Mouse (Mus musculus): Measurements from ENCODE around the gene Sucnr1. TPM values are rescaled to one million over a fixed set of nuclear protein-coding genes. Genes with fewer than 3 reads are reported as not detected.
A peak's percentile ranks its signal among the peaks of the same experiment; 100 is the strongest.
"Not testable (repeated sequence)": the region's sequence is repeated elsewhere in the genome, so short reads cannot be mapped to it uniquely, and the experiment has no call there.

Sucnr1 gene
- total RNA-seq (2021) = not detected
- long read RNA-seq, experiment 1 = 0 reads
- long read RNA-seq, experiment 2 = 0 reads

DNA sequence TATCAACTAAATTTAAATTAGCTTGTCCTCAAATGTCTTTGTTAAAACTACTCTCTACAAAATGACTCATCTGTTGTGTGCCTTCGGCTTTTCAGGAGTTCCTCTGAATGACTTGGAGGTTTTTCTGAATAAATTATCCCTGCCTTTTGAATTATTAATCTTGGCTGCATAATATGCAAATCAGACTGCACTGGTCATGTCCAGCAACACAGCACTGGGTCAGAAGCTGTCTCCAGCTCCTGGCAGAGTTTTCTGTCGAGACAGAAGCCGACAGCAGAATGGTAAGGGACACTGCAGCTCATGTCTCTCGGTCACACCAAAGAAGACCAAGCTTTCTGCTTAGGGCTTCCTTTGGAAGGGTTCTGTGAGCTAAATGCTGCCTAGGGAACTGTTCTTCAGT is at the start of gene Sucnr1:
Sucnr1 (plus strand) TSS at position 222 of the 400 bp plus-strand sequence.
- peak in 1 of 2 experiments; percentile 4 for DNase-seq (ENCODE audit: low spot score in 2 of 2)

DNA sequence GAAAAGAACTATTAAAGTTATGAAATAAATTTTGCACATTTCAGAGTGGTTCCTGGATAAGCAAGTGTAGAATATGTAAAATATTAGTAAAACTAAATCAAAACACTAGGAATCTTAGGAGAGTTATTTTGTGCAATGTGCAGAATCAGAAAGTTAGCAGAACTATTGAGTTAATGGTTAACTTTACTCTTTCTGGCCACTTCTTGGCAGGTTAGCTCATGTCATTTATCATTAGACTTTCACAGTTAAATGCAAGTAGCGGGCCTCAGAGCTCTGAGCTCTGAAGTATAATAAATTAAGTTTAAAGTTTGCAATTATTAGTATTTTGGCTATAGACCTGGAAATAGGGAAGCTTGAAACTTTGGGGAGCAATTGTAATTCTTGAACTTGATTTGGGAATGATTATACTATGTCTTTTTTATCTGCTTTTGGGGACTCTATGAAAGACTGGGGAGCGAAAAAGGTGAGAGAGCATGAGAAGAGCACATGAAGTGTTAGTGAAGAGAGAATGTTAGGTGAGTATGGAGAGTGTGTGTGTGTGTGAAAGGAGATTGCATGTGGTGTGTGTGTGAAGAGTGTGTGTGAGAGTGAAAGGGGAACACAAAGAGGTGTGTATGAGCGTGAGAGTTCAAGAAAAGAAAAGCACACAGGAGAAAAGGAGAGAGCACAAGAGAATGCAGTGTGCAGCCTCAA is 35.3 kb upstream of the Sucnr1 start:
- no peak for DNase-seq (ENCODE audit: low spot score in 2 of 2)

DNA sequence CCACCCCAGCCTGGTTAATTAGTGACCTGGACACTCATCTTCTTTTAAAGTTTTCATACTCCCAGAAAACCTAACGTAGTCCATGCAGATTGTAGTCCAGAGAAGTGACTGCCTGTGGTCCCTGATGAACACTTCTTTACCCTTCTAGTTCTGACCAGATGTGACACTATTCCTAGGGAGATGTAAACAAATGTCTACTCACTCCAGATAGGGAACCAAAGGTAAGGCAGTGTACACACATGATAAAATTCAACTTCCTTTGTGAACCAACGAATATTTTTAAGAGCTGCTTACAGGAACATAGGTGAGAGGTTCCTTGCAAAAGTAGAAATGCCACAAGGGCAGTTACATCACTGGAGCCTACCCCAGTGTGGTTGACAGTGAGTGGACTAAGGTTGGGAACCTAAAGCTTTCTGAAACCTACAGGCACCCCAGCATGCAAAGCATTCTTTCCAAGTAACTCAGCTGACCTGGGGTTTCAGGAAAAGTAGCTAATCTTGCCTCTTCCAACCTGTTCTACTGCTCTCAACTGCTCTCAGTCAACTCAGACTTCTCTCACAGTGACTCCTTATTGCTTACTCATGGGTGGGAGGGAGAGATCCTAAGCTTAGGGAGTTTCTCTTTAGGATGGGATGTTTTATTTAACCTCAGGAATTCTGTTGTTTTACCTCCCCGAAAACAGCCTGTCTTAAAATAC is 28.3 kb upstream of the Sucnr1 start:
- DNase-seq (ENCODE audit: low spot score in 2 of 2) = no peak

DNA sequence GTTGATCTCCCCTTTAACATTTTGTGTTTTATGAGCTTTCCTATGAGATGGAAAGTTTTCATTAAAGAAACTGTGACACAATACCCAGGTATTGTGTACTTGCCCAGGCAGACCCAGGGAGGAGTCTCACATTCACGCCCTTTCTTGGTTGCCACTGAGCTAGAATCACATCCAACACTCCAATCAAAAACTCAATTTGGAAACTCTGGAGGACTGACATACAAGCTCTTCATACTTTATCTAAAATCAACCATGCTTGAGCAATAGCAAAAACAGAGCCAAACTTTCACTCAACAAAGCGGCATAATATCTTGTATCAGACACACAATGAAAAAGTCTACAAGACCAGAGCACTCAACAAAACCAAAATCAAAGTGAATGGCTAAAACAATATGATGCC is 27.7 kb upstream of the Sucnr1 start:
- no peak for DNase-seq (ENCODE audit: low spot score in 2 of 2)

DNA sequence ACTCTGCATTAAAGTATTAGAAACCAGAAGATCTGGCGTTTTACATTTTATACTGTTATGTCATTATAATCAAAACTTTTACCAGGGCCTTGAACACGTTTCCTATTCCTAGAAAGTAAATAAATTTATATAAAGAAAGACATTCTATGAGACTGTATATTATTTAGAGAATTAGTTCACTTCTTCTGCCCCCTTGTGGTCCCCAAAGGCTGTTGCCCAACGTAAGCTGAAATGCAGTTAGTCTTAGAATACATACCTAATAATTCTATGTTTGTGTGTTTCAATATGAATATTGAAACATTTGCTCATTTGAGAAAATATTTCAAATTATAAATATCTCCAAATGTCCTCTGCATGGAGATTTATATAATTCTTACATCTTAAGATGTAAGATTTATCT is 25.2 kb upstream of the Sucnr1 start:
- peak in 1 of 2 experiments; percentile 18 for DNase-seq (ENCODE audit: low spot score in 2 of 2)

DNA sequence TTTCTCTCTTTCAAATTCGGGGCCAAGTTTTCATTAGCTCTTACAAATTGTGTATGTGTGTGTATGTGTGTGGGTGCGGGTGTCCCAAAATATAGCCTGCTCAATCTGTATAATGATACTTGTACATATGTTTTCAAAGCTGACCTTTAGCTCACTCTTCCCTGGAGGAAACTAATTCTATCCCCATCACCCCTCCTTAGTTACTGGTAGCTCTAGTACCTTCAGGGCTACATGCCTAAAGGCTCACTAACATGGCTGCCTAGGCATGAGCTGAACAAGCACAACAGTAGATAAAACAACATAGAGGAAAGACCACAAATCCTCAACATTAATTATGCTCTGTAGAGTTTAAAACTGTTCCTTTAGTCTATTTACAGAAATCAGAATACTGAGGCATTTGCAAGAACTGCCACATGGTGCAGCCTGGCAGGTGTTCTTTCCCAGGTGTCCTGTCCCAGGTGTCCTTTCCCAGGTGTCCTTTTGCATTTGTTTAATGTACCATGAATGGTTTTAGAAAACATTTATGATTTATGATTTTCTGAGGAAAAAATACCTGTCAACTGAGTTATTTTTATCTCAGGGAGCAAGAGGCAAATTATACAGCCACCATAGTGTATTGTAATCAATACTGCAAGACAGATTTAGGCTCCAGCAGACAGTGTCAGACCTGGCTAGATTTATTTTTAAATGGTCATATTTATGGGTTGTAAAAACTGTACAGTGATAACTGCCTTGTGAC is 24.4 kb upstream of the Sucnr1 start:
- DNase-seq (ENCODE audit: low spot score in 2 of 2) = no peak

DNA sequence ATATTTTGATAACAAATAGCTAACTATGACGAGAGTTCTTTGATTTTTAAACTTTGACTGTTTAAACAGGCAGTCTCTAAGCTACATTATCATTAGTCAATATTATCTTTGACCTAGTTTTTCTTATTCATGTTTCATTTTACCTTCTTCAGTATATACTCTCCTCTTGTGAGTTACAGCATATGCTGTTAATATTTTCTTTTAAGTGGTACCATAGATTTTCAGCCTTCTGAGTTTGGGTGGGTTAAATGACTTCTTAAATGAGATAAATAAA is 23.9 kb upstream of the Sucnr1 start:
- no peak for DNase-seq (ENCODE audit: low spot score in 2 of 2)

DNA sequence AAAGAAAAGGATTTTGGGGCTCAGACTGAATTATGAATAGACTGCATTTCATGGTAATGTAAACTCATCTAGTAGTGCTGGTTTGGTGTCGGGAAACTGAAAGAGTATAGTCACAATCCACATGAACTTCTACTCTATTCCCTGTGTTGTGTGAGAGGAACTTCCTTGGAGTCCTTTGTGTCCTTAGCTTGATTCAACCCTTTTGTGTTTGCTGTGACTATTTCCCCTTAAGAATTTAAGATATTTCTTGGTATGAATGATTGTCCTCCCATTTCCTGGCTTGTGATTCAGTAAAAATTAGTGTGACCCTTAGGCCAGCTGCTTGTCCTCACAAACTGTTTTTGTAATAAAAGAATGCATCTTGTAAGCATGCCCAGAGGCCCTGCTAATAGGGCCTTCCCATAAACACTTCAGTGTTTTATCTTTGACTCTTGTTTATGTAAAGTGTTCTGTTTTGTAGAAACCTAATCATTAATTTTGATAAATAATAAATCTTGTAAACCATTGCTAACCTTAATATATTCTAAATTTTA is 2.7 kb upstream of the Sucnr1 start:
- no peak for DNase-seq (ENCODE audit: low spot score in 2 of 2)

DNA sequence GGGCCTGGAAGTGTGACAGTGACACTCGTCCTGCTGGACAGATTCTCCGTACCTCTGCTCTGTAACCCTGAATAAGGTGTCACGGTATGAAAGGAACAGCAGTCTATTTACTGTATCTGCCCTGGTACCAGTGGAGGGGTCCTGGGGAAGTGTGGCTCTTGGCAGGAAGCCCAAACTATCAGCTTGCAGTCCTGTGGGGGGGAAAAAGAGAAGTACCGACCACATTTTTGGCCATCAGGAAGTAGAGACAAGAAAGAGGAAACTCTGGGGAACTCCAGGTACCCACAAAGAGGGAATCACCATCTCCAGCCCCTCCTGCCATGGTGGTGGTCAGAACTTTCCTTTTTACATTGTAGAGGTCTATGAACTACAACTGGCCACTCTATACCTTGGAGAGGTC is 1.1 kb upstream of the Sucnr1 start:
- DNase-seq (ENCODE audit: low spot score in 2 of 2) = peak in 1 of 2 experiments; percentile 22

DNA sequence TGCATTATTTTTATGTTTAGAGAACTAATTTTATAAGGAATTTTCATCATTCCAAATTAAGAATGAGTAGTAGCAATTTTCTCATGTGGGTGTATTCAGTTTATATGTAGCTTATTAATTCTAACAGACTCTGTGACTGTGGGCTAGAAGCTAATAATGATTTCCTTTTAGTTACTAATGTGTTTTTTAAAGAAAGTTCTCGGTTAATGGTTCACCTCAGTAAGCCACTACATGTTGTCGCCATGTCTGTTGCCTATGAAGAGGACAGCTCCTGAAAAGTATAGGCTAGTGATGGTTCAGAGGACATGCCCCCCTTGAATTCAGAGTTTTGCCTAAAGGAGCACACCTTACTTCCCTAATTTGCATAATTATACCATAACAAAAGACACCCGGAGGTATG is 1.1 kb downstream of the Sucnr1 start:
- no peak for DNase-seq (ENCODE audit: low spot score in 2 of 2)

DNA sequence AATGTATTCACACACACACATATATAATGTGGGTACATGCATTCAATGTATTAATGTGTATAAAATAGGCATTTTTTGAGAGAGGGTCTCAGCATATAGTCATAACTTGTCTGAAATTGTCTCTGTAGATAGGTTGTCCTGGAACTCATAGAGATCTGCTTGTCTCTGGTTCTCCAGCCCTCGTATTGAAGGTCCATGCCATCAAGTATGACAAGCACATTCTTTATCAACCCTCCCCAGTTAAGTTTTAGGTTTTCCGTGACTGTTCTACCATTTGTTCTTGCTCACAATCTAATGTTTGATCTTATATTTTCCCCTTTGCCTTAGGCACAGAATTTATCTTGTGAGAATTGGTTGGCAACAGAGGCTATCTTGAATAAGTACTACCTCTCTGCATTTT is 4.1 kb downstream of the Sucnr1 start:
- DNase-seq (ENCODE audit: low spot score in 2 of 2) = no peak

DNA sequence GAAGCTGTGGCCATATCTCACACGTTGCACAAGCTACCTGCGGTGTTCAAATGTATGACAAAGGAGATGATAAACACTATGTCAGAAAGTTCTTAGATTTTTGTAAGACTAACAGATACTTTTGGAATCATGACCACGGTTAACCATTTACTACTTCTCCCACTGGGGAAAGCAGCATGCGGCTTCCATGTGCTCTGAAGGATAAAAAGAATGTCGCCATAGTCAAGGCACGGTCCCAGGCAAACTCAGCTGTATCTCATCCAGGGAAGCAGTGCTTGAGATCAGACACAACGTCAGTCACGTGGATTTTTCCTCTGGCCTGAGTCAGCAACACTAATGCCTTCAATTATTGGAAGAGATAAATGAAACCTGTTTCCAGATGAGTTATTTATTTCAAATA is 9.7 kb downstream of the Sucnr1 start:
- no peak for DNase-seq (ENCODE audit: low spot score in 2 of 2)

DNA sequence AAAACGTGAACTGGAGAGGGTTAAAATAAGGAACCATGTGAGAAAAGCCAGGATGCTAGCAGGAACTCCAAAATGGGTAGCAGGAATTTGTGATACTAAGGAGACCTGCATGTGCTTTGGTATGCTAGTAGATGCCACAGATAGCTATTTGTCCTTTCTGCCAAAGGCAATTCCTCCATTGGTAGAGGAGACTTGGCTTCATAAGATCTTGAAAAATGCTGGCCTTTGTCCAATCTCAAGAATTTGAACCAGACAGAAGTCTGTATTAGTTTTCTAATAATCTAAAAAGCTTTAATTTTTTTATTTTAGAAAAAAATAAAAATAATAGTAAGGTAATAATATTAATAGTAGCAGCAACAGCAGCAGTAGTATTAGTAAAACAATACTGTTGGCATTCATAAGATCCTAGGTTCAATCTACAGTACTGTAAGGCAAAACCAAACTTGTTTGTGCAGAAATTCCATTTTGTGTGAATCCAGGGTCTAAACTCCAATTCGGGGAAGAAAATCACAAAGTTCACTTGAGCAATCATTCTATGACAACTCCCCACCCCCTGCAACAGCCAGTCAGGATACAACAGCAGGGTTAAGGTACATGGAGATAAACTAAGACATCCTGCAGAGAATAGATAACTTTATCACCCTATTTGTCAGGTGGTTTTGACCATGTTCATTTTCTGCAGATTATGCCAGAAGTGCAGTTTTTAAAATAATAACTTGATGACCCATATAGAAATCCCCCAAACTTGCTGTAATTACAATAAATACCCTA is 12.9 kb downstream of the Sucnr1 start:
- no peak for DNase-seq (ENCODE audit: low spot score in 2 of 2)

DNA sequence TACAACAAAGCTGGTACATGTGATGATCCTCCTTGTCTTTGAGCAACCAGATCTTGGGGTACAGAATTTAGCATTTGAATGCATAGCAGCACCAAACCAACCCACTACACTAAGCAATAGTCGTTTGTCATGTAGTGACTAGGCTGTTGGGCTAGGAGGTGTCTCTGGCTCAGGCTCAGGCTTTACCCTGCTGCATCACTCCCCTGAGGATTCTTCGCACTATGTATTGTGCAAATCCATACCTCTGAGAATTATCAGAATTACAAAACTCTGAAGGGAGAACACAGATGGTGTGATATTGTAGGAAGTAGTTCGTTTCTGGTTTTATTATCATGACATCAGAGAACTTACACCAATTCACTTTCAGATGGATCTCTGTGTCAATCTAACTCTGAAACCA is 15.3 kb downstream of the Sucnr1 start:
- no peak for DNase-seq (ENCODE audit: low spot score in 2 of 2)

DNA sequence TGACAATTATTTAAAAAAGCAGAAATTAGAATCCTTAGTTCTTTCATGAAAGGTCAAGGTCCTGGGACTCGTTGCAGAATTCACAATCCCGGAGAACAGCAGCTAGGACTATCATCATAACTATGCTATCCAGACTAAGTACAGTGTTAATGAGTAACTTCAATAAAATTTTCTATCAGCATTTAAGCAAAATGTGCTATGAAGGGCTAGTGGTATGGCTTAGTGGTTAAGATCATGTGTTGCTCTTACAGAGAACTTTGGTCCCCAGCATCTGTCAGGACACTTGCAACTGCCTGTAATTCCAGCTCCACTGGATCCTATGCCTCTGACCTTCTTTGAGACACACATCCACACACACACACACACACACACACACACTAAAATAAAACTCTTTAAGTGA is 15.8 kb downstream of the Sucnr1 start:
- no peak for DNase-seq (ENCODE audit: low spot score in 2 of 2)

DNA sequence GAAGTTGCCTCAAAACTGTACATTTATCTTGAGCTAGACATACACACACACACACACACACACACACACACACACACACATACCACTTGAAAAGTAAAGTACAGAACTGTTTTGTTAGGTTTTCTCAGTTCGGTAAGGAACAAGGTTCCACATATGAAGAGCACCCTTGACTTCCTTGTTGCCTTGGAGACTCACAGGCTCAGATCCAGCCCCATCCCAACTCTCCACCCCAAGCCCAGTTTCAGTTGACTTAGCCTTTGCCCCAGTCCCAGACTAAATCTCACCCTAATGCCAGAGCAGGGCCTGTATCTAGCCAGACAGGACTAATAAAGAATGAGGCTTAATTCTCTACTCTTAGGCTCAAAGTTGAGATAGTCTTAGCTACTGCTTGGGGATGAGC is 16.9 kb downstream of the Sucnr1 start:
- DNase-seq (ENCODE audit: low spot score in 2 of 2) = no peak

DNA sequence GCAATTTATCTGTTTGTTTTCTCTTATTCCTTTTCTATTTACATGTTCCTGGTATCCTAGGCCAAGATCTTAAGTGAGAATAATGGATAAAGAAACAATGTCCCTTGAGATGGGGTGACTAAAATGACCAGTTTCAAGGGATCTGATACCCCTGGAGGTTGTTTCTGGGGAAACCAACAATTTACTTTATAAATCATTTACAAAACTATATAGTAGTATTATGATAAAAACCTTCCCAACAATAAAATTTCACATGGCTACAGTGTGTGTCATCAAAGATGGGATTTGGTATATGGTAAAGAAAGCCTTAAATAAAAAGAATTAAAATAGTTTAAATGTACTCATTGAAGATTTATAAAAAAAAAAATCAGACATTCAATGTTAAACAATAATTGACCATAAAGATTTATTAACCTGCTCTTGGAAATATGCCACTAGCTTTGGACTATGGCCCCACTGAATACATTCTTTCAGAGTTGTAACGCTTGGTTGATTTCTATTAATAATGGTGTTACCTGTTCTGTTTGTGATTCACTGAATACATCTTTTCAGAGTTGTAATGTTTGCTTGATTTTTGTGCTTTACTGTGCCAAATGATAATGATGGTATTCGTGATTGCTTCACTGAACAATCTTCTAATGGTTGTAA is 22.9 kb downstream of the Sucnr1 start:
- DNase-seq (ENCODE audit: low spot score in 2 of 2) = no peak

DNA sequence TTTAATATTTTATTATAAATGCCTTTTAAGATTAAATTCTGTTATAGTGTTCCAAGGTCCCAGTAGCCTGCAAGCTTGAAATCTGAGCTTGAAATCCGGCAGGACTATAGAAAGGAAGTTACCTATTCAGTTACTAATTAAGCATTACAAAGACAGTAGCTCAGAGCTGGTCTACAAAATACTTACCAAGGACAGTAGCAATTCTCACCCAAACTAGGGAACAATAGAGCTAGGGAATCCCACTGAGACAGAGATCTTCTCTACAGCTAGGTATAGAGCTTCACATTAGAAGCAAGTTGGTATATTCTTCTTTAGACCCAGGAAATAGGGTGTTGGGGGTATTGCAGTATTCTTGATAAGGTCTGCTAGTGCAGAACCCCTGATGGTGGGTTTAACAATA is 24.8 kb downstream of the Sucnr1 start:
- DNase-seq (ENCODE audit: low spot score in 2 of 2) = not testable (repeated sequence)

DNA sequence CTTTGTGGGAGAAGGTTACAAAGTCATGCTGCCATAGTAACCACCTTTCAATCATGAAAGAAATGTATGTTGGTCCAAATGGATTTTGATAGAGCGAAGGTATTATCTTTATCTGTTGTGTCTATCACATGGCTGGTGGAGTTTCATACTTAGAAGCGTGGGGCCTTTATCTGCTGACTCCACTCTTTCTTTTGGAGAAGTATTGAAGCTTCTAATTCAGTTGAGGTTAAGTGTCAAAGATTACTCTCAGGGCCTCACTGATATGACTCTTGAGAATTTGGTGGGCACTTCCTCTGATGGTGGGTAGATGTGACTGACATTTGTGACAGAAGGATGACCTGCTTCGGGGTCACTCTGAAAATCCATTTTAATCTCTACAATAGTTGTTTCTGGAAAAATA is 26.1 kb downstream of the Sucnr1 start:
- no peak for DNase-seq (ENCODE audit: low spot score in 2 of 2)

DNA sequence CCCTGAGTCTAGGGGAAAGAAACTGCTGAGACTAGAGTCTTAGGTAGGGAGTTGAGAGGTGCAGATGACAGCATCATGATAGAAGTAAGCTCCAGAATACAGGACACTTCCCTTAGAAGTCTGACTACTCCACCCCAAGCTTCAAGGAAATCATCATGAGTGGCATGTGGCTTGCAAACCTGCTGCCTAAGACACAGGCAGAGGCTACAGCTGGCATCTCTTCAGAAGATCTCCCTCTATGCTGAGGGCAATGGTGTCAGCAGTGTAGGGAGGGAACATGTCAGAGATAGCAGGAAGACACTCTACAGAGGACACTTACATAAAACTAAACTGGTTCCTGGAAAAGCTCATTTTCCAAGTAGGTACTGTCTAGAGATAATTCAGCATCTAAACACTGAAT is 27.1 kb downstream of the Sucnr1 start:
- DNase-seq (ENCODE audit: low spot score in 2 of 2) = no peak

DNA sequence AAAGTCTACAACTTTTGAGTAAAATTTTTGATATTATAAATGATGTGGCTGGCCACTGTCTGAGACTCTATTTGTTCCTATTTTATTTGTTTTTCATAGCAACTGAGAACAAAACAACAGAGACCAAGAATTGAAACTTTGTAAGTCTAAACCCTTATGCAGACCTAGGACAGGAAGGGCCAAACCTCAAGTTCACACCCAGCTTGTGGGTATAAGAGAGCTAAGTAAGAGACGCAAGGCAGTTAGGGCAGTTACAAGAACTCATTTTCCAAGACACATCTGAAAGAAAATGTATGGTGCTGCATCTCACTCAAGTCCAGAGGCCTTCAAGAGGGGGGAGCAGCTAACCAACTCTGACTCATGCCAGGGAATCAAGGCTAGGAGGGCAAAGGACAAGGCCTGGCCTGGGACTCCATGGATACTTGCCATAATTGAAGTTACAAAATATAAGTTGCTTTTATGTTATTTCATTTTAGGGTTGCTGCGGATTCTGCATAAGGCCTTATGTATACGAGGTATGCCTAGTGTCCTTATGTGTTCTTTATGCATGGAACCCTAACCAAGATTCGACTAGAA is 29.6 kb downstream of the Sucnr1 start:
- DNase-seq (ENCODE audit: low spot score in 2 of 2) = no peak
